Mouse (Mus musculus) CD4-positive, CD25-positive, alpha-beta regulatory T cell, adult 4 months (primary cell): ENCODE measurements around the gene Phc1. TPM values are rescaled to one million over a fixed set of nuclear protein-coding genes. Genes with fewer than 3 reads are reported as not detected.

ENCODE experiments used
- ATAC-seq: one replicate; pipeline ENCODE4 v1.8.0; 2017
- polyA plus RNA-seq, 2 experiments: library from polyadenylated mRNA; unstranded; fragments of 100-300 nt; shearing (Covaris generic); gene quantifications; one replicate each; pipeline ENCODE4 v1.2.1; 2017

The Phc1 gene
- polyA plus RNA-seq, 2 experiments from 2014 or later = 5.6 to 7.1 TPM

DNA sequence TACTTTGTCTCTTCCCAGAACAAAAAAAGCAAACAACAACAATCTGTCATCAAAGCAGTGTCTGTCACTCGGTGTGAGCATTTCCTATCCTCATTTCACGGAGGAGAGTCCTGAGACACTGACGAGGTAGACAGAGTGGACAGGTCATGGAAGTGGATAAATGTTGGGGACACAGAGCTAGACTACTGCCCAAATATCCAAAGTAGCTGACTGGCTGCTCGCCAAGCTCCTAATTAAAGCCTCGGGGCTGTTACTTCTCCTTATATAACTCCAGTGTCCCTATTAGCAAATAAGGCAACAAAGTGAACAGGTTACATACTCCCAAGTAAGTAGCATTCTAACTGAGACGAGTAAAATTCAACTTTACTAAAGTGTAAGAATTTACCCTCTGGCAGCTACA, 2.8 kb downstream of the Phc1 start:
- no peak for ATAC-seq

DNA sequence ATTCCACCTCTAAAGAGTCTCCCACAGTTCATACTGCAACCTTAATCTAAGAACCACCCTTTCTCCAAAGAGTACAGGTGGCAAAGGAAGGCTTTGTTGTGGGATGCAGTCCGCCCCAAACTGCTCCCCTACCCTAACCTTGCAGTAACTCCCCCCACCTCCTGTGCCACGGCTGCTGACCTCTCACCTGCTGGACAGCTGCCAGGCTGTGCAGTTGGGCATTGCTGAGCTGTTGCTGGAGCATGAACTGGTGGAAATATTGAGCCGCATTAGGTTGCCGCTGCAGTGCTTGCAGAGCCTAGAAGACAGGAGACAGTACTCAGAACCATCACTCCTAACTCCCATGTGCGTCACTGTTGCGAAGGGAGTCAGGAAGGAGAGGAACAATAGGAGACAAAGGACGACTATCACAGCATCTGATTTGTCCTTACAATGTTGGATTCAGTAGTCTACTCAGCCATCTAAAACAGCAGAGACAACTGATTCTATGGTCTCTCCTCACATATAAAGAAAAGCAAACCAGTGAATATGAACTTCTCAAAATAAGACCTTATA, 5.5 kb downstream of the Phc1 start:
- no peak for ATAC-seq

DNA sequence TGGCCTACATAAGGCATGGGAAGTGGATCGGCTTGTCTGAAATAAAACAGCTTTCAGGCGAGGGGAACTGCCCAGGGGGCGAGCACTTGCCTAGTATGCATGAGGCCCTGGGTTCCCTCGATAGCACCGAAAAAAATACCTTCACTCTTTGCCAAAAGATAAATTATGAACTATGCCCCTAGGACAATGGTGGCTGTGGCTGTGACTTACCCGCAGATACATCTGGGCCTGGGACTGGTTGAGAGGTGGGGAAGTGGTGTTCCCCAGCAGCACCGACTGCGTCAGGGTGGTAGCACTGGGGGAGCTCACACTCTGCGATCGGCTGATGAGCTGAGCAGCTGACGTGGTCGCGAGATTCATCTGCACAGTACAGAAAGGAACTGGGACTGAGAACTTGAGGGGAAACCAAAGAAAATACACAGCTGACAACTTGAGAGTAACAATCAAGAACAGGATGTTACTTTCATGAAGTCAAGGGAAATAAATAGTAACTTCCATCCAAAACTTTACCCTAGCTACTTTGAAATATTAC, 7.2 kb downstream of the Phc1 start:
- ATAC-seq = no peak

DNA sequence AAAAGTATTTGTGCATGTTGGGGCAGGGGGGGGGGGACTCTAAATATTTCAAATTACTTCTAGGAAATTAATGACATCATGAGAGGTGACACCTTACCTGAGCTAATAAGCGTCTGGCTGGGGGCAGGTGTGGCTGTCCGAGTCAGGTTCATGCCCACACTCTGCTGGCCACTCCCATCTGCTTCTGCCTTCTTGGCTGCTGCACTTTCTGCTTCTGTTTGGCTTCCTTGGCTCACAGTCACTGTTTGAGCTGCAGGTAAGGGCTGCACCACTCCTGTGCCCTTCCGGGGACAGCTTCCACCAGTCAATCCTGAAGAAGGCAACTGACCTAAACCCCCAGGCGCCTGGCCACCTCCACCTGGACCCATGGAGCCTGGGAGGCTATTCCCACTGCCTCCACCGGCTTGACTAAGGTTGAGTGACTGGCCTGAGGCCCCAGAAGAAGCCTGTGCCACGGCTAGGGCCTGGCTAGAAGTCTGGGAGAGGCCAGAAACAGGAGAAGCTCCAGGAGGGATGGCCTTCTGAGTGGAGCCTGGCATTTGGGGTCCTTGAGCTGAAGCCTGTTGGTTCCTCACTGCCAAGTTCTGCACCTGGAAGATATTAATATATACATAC, 14.9 kb downstream of the Phc1 start:
- ATAC-seq = no peak

DNA sequence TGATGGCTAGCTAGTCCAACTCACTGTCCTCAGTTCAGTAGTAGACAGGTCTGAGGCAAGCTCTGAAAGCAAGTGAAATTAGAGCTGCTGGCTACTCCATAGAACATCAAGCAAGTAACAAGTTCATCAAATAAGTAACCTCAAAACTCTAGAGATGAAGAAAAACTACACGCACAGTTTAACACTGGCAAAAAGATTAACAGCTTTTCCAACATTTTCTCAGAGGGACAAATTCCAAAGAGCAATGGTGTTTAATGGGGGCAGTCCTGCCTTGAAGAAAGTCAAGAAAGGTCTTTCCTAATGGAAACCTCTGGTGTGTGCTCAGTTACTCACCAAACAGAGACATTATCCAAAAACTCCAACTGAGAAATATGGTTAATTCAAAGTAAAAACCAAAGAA, 21.6 kb downstream of the Phc1 start:
- no peak for ATAC-seq

DNA sequence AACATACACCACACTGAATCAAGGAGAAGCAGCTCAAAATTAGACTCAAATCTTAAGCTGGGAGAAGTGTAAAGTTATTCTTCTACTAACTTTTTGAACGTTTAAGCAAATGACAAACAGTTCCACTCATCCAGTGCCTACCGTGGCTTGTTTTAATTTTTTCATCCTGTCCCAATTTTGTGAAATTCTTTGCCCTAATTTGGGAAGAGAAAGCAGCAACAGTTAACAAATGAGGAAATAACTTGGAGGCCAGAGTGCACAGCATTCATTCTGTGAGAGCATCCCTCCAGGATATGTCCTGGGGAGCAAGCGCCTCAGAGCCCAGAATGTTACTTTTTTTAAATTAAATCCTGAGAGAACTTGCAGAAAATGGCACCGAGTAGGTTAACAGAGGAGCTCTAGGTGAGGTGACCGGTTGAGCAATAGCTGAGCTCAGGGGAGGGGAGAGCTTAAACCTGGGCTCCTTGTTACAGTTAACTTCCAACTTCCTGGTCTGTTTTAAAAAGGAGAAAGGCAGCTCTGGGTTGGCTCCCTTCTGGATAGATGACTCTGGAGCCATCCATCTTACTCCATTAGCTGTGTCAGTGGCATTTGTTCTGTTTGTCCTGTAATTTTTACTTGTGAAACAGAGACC, 30.1 kb downstream of the Phc1 start:
- ATAC-seq = no peak

DNA sequence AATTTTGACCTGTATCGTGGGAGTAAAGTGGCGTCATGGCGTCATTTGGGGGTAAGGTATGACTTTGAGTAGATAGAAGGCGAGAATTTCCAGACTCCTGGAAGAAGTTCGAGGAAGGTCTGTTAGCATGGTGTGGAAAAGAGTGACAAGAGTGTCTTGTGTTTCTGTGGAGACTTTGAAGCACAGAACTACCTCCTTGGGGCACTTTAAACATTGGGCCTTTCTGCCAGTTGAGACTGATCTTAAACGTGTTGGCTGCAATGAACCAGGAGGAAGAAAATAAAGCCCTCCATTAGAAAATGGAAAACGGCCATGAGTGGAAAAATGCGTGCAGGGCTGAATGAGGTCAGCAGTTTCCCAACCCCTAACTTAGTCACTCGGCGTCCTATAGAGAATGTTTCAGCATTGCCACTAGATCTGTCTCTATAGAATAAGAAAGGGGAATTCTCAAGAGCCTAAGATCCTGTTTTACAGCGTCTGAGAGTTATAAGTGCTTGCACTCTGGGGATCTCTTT, 30.9 kb downstream of the Phc1 start:
- ATAC-seq = no peak

DNA sequence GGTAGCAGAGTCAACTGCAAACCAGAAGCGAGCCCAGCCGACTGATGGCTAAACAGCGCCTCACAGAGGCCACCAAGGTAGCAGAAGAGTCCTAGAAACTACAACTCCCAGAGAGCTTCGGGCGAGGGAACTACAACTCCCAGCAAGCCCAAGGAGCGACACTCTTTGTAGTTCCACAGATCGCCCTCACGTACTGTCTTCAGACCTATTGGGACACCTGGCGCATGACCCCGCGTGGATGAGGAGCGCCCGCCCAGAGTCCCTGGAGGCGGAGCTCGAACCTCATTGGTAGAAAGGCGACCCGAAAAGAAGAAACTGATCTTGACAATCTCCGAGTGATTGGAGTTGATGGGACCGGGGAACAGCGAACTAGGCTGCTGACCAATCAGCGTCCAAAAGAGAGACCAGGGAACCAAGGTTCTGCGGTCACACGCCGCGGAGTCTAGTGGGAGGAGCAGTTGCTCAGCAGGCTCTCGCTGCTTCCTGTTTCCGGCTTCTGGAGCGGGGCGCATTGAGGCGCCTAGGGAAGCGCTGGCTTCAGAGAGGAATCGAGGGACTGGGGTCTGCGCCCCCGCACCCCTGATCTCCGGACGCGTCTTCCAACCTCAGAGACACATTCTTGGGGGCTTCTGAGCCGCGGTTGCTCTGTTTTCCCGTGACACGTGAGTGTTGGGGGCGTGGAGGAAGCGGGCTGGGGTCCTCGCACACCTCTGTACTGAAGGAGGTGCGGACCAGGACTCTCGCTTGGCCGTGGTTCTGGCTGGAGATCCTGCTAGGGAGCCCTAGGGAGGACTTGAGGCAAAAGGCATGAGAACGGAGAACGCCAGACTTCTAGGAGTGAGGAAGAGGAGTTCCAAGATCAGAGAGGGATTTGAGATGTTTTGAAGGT, 31.6 kb downstream of the Phc1 start, which contains the start of gene M6pr:
TSS of gene M6pr (plus strand) at position 216 of the 889 bp plus-strand sequence.
- ATAC-seq = peak; percentile 92

DNA sequence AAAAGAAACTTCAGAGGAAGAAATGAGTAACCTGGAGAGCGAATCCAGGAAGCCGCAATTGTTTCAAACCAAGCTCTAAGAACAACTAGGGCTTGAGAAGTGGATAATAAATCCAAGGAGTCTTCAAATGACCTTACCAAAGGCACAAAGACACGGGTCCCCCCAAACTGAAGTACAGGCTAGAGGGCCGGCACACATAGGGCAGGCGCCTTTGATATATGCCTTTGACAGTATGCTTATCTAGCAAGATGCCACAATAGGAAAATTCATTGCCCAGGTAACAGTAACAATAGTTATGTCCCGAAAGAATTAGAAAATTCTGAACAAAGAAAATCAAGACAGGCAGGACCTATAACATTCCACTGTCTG, 32.2 kb downstream of the Phc1 start:
- no peak for ATAC-seq

DNA sequence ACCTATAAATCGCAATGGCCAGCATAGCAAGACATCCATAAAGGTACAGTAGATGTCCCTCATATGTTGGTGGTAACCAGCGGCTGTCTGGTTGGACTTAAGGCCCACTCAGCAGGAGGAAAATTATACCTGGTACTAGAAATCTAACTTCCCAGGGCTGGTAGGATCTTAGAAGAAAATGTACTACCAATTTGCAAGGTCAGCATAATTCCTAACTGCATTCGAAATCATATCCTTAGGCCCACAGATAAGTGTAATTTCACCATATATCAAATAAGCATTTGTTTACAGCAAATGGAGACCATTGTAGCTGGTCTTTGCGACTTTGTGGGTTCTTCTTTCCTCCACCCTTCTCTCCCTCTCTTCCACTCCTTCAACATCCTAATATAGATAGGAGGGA, 33.7 kb downstream of the Phc1 start:
- ATAC-seq = no peak

DNA sequence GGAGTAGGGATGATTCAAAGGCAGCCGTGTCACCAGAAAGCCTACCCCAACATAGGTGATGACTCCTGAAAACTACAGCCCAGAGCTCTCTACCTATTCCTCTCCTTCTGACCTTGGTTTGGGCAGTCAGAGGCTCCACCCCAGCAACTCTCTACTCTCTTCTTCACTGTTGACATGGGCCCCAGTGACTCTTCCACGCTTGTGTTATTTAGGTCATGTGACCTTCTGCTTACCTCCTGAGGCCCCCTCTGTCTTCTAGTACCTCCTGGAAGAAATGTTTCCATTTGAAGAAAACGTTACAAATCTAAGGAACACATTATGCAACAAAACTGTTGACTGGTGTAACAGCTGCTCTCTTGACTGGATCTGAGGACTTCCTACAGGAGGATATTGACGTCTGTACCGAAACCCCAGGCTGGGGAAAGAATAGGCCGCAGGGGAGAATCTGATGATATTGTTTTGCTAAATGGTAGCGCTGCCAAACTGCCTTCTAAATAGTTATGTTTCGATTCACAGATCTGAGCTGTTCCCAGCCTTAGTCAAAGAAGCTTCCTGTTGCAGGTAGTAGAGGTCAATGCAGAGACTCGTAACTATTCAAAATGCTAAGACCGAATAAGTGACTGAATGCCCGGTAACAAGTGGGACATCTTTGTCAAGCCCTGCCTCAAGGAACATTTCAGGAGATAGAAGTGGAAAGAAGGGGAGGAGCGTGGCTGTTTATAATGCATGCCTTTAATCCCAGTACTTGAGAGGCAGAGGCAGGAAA, 35.4 kb downstream of the Phc1 start:
- no peak for ATAC-seq

DNA sequence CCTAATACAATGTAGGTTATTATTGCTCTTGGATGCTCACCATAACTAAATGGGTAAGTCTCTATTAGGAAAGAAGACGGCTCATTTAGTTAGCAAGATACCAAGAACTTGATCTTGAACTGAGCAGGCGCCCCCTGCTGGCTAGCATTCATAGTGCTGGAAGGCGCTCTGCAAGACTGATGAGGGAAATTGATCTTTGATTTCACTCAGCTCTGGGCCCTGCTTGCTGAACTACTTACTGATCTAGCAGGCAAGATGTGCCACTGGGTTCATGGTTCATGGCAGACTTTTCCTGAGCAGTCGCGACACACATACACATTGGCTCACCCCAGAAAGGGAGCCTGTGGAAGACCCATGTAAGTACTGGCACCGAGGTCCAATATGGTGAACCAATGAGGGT, 36.0 kb downstream of the Phc1 start:
- no peak for ATAC-seq

DNA sequence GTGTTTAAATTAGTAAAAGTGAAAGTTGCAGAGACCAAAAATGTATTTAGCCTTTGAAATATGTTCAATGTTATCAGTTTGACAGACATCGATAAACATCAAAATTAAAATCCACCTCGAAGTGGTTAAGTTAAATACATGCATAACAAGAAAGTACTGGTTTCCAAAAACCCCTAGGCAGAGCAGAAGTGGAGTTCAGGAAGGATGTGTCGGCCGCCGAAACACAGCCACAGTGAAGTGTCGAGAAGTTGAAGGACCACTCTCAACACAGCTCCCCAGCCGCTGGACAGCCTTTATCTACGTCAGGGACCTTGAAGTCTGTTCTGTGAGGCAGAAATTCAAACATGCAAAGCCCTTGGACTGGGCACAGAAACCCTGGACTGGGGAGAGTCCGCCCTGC, 36.8 kb downstream of the Phc1 start:
- no peak for ATAC-seq

DNA sequence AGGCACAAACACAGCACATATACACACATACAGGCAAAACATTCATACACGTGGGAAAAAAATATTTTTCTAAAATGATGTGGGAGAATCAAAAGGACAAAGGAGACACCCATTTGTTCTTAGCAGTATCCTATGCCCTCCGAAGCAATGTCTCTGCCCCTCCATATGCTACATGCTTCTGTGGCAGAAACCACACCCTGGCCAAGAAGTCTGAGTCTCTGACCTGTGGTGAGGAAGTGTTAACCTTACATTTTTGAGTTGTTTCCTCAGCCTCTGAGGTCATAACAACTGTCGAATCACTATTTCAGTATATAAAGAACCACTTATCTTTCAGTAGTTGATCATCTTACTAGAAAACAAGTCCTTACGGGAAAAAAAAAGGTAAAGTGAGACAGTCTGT, 37.7 kb downstream of the Phc1 start:
- ATAC-seq = no peak

DNA sequence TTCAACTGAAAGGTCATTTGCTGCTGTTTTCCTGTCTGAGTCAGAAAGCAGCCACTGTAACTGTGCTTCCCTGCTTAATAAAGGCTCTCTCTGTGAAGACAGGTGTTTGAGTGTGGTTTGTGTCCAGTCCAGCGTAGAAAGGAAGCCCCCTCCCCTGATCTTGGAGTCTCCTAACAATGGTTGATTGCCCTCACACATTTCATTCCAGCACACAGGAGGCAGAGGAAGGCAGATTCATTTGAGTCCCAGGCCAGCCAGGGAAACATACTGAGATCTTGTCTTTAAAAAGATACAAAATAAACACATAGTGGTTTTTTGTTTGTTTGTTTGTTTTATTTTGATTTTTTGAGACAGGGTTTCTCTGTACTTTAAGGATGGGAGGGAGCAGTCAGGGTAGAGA, 38.2 kb downstream of the Phc1 start:
- no peak for ATAC-seq

DNA sequence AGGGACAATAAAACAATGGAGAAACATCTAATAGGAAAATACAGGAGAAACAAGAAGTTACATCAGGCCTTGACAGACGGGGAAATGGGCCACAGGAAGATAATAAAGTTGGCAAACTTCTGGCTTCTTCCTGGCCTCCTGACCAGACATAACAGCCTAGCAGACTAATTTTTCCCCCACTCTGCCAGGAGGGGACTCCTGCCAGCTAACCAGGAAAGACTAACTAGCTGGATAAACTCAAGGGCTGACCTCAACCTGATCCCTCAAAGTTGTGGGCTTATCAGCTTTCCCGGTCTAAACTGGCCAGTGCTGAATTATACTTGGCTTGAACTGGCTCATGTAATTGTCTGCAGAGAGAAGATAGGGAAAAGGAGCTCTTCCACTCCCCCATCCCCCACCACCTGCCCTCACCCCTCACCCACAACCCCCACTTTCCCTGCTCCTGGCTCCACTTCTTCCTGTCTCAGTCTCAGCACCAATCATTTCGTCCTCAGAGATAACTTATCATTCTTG, 40.7 kb downstream of the Phc1 start:
- ATAC-seq = no peak

DNA sequence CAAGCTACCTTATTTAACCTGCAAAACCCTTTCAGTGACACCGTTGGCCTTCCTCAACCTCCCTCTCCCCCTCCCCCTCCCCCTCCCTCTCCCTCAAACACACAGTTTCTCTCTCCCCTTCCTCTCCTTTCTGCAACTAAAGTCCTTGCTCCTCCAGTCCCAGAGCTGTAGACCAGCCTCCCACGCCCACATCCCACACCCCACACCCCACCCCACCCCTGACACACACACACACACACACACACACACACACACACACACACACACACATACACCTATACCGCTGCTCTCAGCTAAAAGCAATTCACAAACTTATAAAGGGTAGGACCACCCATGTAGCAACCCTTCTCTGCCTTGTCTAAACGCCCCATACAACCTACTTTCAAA, 42.1 kb downstream of the Phc1 start:
- ATAC-seq = no peak

DNA sequence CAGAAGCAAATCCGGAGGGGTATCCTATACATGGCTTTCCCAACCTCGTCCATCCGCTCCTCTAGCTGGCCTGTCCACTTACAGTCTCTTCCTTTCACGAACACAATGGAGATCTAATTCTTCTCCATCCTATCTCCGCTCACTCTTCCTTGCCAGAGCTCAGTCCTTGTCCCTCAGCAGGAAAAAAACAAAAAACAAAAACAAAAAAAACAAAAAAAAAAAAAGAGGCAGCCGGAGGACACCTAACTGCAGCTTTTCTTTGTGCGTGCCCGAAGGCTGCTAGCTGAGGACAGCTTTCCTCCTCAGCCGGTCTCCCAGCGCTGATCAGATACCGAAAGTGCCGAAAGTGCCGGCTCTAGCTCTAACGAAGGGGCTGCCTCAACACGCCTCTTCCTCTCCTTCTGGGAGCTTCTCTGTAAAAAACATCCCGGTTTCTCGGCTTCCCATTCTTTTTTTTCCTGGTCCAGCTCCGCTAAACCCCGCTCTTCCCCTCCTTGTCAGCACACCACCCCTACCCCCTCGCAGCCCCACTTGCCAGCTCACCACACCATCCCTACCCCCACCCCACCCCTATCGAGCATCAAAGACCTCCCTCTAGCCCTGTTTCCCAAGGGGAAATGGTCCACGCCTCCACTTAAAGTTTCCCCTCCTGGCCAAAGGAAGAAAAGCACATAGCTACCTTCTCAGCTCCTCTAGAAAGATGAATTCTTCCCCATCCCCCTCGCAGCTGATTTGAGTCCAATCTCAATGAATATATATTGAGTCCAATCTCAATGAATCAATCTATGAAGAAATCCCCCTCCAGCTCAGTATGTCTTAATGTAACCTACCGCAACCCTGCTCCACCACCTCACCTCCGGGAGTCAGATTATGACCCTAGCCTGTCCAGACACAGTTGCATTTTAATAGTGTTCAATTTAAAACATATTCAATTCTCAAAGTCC, 42.8 kb downstream of the Phc1 start:
- ATAC-seq = peak; percentile 36

DNA sequence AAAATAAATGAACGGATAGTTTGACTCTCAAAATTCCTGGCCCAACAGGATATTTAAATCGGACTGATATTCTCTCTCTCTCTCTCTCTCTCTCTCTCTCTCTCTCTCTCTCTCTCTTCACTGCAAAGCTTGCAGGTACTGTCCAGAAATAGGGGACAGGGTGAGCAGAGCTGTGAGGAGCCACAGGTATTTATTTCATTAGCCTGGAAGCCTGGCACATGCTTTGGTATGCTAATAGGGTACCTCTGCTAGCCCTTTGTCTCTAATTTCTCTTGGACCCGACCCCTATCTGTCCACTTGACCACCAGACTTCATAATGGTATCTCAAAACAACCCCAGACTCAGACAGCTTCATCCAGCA, 43.5 kb downstream of the Phc1 start:
- no peak for ATAC-seq

DNA sequence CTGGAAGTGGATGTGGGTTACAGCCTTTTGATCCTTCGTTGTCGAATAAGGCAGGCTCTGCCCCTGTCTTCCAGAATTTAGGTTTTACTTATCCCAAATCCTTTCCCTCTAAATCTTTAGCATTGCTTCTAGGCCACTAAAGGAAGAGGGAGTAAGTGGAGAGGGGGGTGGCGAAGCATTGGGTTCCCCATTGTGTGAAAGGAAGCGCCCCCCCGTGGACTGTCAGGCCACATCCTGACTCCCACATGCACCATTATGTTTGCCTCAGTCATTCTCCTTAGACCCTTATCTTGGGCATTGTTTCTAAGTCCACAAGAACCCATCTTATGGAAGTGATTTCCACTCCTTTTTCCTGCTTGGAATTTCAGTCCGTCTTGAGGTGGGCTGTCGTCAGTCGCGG, 45.1 kb downstream of the Phc1 start:
- no peak for ATAC-seq

DNA sequence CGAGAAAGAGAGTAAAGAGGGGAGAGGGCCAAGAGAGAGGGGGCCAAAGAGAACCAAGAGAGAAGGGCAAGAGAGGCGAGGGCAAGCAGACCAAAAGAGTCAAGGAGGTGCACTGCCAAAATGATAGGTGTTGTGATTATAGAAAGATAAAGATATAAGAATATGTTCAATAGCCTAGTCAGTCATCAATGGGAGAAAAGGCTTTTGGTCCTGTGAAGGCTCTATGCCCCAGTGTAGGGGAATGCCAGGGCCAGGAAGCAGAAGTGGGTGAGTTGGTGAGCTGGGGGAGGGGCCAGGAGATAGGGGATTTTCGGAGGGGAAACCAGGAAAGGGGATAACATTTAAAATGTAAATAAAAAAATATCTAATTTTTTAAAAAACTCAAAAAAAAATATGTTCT, 46.1 kb downstream of the Phc1 start:
- peak; percentile 11 for ATAC-seq
